Comparison of ENCODE assay signal across 27 mouse cellular contexts in the genomic region with DNA sequence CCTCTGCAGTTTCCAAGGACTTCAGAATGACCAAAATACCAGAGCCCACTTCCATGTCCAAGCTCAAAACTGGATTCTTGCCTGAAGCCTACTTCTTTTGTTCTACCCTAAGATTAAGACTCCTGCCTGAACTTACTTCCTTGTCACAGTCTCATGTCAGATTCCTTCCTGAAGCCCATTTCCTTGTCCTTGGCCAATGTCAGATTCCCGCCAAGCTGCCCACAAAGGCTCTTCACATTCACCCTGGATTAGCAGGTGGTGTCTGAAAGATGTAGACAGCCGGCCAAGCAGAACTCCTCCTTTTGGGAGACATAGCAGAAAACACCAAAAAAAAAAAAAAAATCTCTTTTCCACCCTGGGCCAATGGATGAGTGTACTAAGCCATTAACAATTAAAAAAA.
"Had no signal": no experiment of that assay in that cellular context is flagged by ENCODE, and none has a peak within 500 bp of the region (broad histone marks: within the 10 kb centered on the region; RNA-seq: fewer than 3 reads in every experiment).

No protein-coding gene starts in this region.

- ATAC-seq: hindbrain, embryonic 16.5 days; inflammation-experienced regulatory T-cells, adult 6 months; intestine, embryonic 15.5 days; intestine, postnatal 0 days had no signal

- H3K27me3 ChIP-seq: heart, embryonic 12.5 days; hindbrain, embryonic 12.5 days; intestine, embryonic 15.5 days; limb, embryonic 12.5 days; liver, embryonic 13.5 days; liver, embryonic 15.5 days had no signal

- H3K4me1 ChIP-seq: heart, embryonic 10.5 days; heart, embryonic 12.5 days; intestine, embryonic 15.5 days; limb, embryonic 10.5 days; limb, embryonic 12.5 days; liver, embryonic 13.5 days; liver, embryonic 15.5 days had no signal

- H3K36me3 ChIP-seq: heart, embryonic 10.5 days; heart, embryonic 12.5 days; hindbrain, embryonic 10.5 days; hindbrain, embryonic 12.5 days; intestine, embryonic 15.5 days; limb, embryonic 10.5 days; limb, embryonic 12.5 days; liver, embryonic 13.5 days; liver, embryonic 15.5 days had no signal

- H3K9me3 ChIP-seq: heart, embryonic 10.5 days; hindbrain, embryonic 10.5 days; hindbrain, embryonic 12.5 days; intestine, embryonic 15.5 days; limb, embryonic 10.5 days; limb, embryonic 12.5 days; liver, embryonic 13.5 days; liver, embryonic 15.5 days had no signal

- DNase-seq: gastrocnemius, adult 2 months; gastrocnemius, postnatal 10 days; gastrocnemius, postnatal 25 days; heart, adult 18-20 months; heart, postnatal 10 days; heart, postnatal 4 days; kidney, adult 18-20 months; kidney, adult 8-10 months; kidney, postnatal 10 days; kidney, postnatal 36 days; layer of hippocampus, adult 9-11 months; liver; liver, embryonic 13.5 days had no signal

- H3K4me3 ChIP-seq: gastrocnemius, adult 2 months; heart, embryonic 10.5 days; heart, embryonic 12.5 days; hindbrain, embryonic 10.5 days; hindbrain, embryonic 12.5 days; intestine, embryonic 15.5 days; left cerebral cortex, adult 2 months; limb, embryonic 10.5 days; limb, embryonic 12.5 days; liver, embryonic 13.5 days; liver, embryonic 15.5 days had no signal

- H3K9ac ChIP-seq: heart, embryonic 12.5 days; hindbrain, embryonic 12.5 days; hindbrain, embryonic 14.5 days; intestine, embryonic 15.5 days; limb, embryonic 12.5 days; liver, embryonic 13.5 days; liver, embryonic 15.5 days had no signal

- H3K27ac ChIP-seq: gastrocnemius, adult 2 months; heart, embryonic 10.5 days; hindbrain, embryonic 10.5 days; hindbrain, embryonic 12.5 days; hindbrain, embryonic 14.5 days; intestine, embryonic 15.5 days; left cerebral cortex, adult 2 months; limb, embryonic 10.5 days; limb, embryonic 12.5 days; liver, embryonic 13.5 days; liver, embryonic 15.5 days had no signal

- H3K4me2 ChIP-seq: heart, embryonic 12.5 days; hindbrain, embryonic 12.5 days; hindbrain, embryonic 14.5 days; intestine, embryonic 15.5 days; limb, embryonic 12.5 days; liver, embryonic 11.5 days; liver, embryonic 13.5 days; liver, embryonic 15.5 days had no signal
